Mouse (Mus musculus): ENCODE measurements around the gene Egfr. TPM values are rescaled to one million over a fixed set of nuclear protein-coding genes. Genes with fewer than 3 reads are reported as not detected.

Gene Egfr
- total RNA-seq (2023) = under 1 TPM in 1 of 2 experiments, not detected in 1; 0.15 TPM

DNA sequence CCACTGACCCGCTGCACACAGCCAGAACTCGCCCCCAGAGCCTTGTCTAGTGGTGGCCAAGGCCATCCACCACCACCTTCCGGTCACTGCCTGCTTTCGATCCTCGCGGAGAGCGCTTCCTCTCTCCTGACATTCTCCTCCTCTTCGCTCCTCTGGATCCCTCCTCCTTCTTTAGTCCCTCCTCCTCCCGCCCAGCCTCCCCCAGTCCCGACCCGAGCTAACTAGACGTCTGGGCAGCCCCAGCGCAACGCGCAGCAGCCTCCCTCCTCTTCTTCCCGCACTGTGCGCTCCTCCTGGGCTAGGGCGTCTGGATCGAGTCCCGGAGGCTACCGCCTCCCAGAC is at the start of gene Egfr:
Gene Egfr, plus strand, starts transcription at position 197 of the 342 bp plus-strand sequence.

DNA sequence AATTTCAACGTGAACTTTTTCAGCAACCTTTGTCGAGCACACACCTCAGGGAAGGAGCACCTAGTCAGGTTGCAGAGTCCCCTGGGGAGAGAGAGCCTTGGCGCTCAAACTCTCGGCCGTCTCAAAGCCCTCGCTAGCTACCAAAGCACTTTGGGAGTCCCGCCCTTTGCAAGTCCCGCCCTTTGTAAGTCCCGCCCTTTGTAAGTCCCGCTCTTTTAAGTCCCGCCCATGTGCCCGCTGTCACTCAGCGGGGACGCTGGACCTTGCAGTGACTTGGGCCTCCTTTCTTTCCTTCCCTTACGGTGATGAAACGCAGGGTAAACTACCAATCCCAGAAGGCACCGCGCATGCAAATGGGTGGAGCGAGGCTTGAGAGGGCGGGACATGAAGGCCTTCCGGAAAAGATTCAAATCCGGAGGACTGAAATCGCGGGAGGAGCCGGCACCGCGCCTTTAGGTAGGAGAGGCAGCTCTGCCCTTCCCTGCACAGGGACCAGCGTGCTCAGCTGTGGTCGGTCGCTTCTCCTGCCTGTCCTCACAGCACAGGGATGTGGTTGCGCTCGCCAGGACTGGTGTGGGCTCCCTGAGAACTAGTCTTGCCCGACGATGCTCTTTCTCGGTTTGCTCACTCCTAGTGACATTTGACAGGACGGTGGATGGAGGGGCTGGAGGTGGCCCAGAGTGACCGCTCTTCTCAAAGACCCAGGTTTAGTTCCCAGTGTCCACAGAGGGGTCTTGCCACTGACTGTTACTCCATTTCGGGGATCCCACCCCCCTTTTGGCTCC is 199.2 kb downstream of the Egfr start, which contains the start of gene Fbxo48:
Gene Fbxo48, plus strand, starts transcription at position 400 of the 785 bp plus-strand sequence.

Other genes with a start within 250 kb of the Egfr start
- gene Sec61g, start 243.7 kb upstream of the Egfr start, total RNA-seq (2023) = 10 to 100 TPM; 20.3 to 24.0 TPM
- gene Fbxo48, start 199.2 kb downstream of the Egfr start, total RNA-seq (2023) = 1 to 10 TPM; 1.9 to 2.0 TPM

Measured in T-cell, adult 66 days (primary cell).